Mouse (Mus musculus) thymus, adult 2 months (tissue): ENCODE data around the gene Slc35f1.

Source experiments
- CTCF ChIP-seq: fragments of 200-500 bp; IDR thresholded peaks from 2 replicates; pipeline ENCODE4 v1.5.1; 2012; ENCODE audit warnings: mild to moderate bottlenecking, control low read depth, low read length, moderate library complexity, borderline replicate concordance; ENCODE audit not compliant: control insufficient read depth, poor library complexity, insufficient read depth; ENCODE audit errors: extremely low read depth
- POLR2A ChIP-seq: fragments of 200-500 bp; IDR thresholded peaks from 2 replicates; pipeline ENCODE4 v1.6.1; 2012; ENCODE audit warnings: mild to moderate bottlenecking, low read length, control low read depth, moderate library complexity; ENCODE audit not compliant: control insufficient read depth, poor library complexity, insufficient read depth; ENCODE audit errors: extremely low read depth

DNA sequence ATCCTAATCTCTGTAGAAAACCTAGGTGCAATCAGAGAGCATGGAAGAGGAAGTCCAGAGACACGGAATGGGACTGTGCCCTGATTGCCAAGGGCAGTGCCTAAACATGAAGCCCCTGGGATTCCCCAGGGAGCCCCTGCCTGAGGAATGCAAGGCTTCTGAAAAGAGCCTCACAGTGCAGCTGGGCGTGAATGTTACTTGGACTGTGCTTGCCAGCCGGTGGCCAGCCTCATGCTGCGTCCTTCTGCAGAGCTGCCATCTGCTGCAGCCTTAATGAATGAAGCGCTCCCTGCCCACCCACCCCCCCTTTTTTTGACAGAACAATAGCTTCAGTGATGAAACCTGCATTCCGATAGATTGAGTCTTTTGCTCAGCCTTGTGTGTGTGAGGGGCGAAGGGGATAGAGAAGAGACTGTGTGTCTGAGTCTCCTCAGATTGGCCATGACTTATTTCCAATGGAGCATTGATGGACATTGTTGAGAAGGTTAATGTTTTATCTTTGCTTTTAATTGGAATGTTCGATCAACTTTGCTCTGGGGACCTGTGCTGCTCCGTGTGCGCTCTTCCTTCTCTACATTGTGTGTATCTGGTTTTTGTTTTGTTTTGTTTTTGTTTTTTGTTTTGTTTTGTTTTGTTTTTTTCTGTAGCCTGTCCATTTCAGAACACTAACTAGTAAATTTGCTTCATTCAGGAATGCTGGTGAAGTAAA lies 52.5 kb downstream of the Slc35f1 start:
- TF ChIP-seq CTCF (no peak), POLR2A (no peak)
